Mouse (Mus musculus): ENCODE measurements around the gene Nfasc.

DNA sequence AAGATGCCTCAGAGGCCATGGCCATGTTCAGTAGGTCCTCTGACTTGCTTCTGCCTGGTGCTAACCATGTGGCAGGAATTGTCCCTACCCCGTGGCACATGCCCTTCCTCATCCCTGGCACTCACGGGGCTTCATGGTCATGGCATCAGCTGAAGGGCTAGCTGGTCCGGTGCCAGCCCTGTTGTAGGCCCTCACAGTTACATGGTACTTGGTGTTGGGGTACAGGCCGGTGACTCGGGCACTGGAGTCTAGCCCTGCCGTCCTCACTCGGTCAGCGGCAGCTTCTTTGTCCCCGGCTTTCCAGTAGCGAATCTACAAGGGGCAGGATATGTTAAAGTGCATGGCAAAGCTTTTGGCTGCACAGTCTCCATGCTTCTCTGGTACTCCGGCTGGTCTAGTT, 224.8 kb downstream of the Nfasc start:
- TF ChIP-seq EP300 (IDR thresholded peaks at IDR 0.05; ENCODE audit: low read length) (no peak), SMC3 (IDR thresholded peaks at IDR 0.05; ENCODE audit: low read depth, low read length) (no peak), ZC3H11A (IDR thresholded peaks at IDR 0.05; ENCODE audit: low read depth, low read length) (no peak), CTCF (conservative IDR thresholded peaks at IDR 0.05 in 1 of 2, IDR thresholded peaks at IDR 0.05 in 1 of 2; ENCODE audit: low read depth in 2 of 2, low read length in 2 of 2) (no peak), E2F4 (IDR thresholded peaks at IDR 0.05; ENCODE audit: insufficient replicate concordance, low read depth, low read length) (no peak), TCF12 (IDR thresholded peaks at IDR 0.05; ENCODE audit: low read depth, low read length) (no peak), ZKSCAN1 (IDR thresholded peaks at IDR 0.05; ENCODE audit: borderline replicate concordance, low read depth, low read length) (no peak), USF2 (conservative IDR thresholded peaks at IDR 0.05; ENCODE audit: low read depth, low read length) (no peak), RAD21 (IDR thresholded peaks at IDR 0.05; ENCODE audit: low read depth, low read length) (no peak), POLR2AphosphoS2 (IDR thresholded peaks at IDR 0.05; ENCODE audit: low read depth, low read length) (no peak)
